Mouse (Mus musculus): ENCODE measurements around the gene Dlg2. TPM values are rescaled to one million over a fixed set of nuclear protein-coding genes. Genes with fewer than 3 reads are reported as not detected.

Gene Dlg2
- polyA plus RNA-seq, 1 experiment: 38.6 TPM

DNA sequence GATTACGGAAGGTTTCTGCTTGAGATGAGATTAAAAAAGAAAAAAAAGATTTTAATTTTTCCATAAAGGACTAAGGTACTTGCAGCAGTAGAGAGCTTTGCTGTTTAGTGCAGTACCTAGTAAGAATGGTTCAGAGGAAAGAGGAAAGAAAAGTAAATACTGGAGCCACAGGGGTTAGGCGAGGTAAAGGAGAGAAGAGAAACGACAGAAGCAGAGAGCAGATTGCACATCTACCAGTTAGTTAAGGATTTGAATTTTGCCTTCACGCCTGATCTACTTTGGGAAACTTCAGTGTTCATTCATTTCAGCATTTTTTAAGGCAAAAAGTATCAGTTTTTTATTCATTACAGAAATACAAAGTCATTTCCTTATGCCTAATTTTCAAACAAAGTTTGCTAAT is 655.7 kb downstream of the Dlg2 start:
- no peak for DNase-seq (ENCODE audit: low read depth)
- no peak for TF ChIP-seq POLR2A (IDR thresholded peaks at IDR 0.05; ENCODE audit: borderline replicate concordance, extremely low read depth, insufficient read depth, insufficient read length, poor library complexity, severe bottlenecking)
- TF ChIP-seq CTCF (IDR thresholded peaks at IDR 0.05; ENCODE audit: borderline replicate concordance, extremely low read depth, insufficient read depth, insufficient read length): no peak

DNA sequence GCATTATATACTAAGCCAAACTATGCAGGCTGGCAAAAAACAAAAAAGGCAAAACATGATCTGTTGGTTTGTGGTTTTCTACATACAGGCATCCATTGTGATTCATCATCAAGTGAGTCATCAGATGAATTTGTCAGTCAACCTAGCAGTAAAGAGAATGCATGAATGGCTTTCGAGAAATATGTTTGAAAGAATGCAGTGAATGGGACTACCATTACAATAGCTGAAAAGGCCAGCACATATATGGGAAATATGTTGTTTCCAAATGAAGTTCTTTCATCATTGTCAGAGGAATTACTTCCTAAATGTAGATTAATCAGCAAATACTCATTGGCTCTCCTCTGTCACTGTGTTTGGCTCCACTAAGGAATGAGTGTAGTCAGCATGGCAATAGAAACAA is 677.6 kb downstream of the Dlg2 start:
- no peak for DNase-seq (ENCODE audit: low read depth)
- TF ChIP-seq CTCF (IDR thresholded peaks at IDR 0.05; ENCODE audit: borderline replicate concordance, extremely low read depth, insufficient read depth, insufficient read length): no peak
- no peak for TF ChIP-seq POLR2A (IDR thresholded peaks at IDR 0.05; ENCODE audit: borderline replicate concordance, extremely low read depth, insufficient read depth, insufficient read length, poor library complexity, severe bottlenecking)

DNA sequence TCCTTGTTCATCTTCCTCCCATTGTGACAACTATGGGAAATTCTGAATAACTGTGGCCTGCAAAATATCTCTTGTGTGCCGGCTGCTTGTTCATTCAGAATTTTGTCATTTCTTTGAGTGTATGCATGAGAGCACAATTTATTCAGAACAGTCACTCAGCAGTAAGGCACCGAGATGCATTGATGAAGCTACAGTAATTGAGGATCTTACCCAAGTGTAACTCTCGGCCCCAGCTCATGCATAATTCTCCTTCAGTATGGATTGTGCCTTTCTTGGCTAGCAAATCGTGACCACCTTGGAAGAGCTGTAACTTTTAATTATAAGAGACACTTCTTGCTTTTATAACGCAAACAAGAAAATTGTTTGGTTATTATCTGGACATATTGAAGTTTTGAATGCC is 682.7 kb downstream of the Dlg2 start:
- DNase-seq (ENCODE audit: low read depth): peak; percentile 49
- no peak for TF ChIP-seq CTCF (IDR thresholded peaks at IDR 0.05; ENCODE audit: borderline replicate concordance, extremely low read depth, insufficient read depth, insufficient read length)
- no peak for TF ChIP-seq POLR2A (IDR thresholded peaks at IDR 0.05; ENCODE audit: borderline replicate concordance, extremely low read depth, insufficient read depth, insufficient read length, poor library complexity, severe bottlenecking)

DNA sequence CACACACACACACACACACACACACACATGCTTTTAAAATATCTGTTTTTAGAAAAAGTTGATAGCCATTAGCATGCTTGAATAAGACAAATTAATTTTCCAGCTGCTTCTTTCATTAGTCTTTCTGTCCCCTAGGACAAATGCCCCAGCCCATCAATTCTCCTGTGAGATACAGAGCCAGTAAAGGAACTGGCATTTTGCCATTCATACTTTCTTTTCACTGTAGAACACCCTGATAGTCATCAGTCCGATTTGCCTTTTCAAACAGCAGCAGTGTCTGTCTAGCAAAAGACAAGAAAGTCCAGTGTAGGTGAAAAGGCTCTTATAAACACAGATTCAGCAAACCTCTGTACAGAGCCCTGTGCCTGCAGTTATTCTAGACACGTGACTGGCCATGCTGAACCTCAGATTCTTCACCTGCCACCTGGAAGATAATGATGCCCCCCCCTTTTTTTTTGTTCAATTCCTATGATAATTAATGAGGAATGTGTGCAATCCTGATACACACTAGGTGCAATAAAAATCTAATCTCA is 685.2 kb downstream of the Dlg2 start:
- TF ChIP-seq POLR2A (IDR thresholded peaks at IDR 0.05; ENCODE audit: borderline replicate concordance, extremely low read depth, insufficient read depth, insufficient read length, poor library complexity, severe bottlenecking) (no peak), CTCF (IDR thresholded peaks at IDR 0.05; ENCODE audit: borderline replicate concordance, extremely low read depth, insufficient read depth, insufficient read length) (no peak)
- peak; percentile 27 for DNase-seq (ENCODE audit: low read depth)

DNA sequence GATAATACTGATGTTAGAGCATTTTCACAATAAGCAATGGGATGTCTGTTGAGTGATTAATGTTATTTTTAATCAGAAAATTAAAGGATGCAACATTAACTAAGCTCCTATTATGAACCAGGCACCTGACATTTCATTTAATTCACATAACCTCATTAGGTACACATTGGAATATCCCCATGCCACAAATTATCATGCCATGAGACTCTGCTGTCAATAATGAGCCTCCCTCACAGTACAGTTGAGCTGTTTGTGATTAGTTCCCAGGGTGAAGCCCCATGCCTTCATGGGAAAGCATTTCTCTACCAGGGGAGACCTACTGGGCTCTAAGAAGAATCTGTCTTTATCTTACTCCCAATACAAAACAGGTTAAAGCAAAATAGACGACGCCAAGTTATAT is 697.1 kb downstream of the Dlg2 start:
- DNase-seq (ENCODE audit: low read depth): no peak
- TF ChIP-seq POLR2A (IDR thresholded peaks at IDR 0.05; ENCODE audit: borderline replicate concordance, extremely low read depth, insufficient read depth, insufficient read length, poor library complexity, severe bottlenecking) (no peak), CTCF (IDR thresholded peaks at IDR 0.05; ENCODE audit: borderline replicate concordance, extremely low read depth, insufficient read depth, insufficient read length) (no peak)

DNA sequence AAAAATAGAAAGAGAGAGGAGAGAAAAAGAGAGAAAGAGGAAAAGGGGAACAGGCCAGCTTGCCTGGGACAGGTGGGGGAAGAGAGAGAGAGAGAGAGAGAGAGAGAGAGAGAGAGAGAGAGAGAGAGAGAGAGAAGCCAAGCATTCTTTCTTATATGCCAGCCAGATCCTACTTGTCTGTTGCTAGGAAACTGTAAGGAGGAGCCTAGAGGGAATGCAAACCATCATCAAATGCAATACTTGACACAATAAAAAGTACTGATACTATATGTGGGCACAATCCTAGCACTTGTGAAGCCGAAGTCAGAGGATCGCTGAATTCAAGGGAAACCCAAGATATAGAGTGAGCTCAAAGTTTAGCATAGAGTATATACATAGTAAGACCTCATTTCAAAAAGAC is 711.7 kb downstream of the Dlg2 start:
- no peak for TF ChIP-seq POLR2A (IDR thresholded peaks at IDR 0.05; ENCODE audit: borderline replicate concordance, extremely low read depth, insufficient read depth, insufficient read length, poor library complexity, severe bottlenecking)
- TF ChIP-seq CTCF (IDR thresholded peaks at IDR 0.05; ENCODE audit: borderline replicate concordance, extremely low read depth, insufficient read depth, insufficient read length): no peak
- DNase-seq (ENCODE audit: low read depth): peak; percentile 46

DNA sequence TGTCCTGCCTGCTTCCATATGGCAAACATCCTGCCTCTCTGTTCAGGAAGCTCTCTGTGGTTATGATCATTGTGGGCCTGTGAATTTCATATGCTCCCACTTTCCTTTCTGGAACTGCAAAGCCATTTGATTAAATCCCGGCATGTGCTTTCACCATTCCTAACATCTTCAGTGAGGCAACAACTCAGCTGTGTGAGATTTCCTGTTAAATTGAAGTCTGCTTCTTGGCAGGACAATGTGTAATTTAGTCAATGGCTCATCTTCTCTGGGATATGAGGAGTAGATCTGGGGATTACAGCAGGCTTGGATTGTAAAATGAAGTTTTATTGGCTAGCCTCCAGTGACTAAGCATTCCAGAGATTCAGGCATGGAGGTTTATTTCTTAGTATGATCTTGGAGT is 722.9 kb downstream of the Dlg2 start:
- TF ChIP-seq CTCF (IDR thresholded peaks at IDR 0.05; ENCODE audit: borderline replicate concordance, extremely low read depth, insufficient read depth, insufficient read length) (no peak), POLR2A (IDR thresholded peaks at IDR 0.05; ENCODE audit: borderline replicate concordance, extremely low read depth, insufficient read depth, insufficient read length, poor library complexity, severe bottlenecking) (no peak)
- no peak for DNase-seq (ENCODE audit: low read depth)

DNA sequence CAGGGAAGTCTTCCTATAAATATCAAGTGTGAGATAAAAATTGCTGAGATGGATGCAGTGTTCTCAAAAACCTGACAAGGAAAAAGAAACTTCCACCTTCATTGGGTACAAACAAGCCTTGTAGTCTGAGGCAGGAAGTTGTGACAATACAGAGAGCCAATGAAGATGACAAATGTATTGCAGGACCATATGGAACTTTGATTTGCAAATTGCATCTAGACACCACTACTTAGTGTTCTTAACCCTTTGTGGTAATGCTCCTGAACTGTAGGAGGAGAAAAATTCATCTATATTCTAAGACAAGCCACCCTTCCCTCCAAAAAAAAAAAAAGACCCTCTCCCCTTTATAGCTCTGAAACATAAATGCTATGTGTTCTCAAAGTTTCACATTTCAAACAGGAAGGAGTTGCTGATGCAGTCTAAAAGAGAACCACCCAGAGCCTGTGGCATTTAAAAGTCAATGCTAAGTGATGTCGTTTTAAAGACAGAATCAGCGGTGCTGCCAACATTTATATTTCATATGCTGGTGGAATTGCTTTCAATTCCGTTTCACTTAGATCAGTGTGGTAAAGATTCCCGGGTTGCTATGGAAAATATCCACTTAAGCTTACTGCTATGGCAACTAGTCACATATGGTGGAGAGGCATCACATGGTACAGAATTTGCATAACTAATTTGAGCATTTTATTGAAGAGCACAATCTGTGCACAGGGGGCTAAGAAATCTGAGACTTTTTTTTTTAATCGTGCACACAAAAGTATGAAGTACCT is 731.8 kb downstream of the Dlg2 start:
- TF ChIP-seq POLR2A (IDR thresholded peaks at IDR 0.05; ENCODE audit: borderline replicate concordance, extremely low read depth, insufficient read depth, insufficient read length, poor library complexity, severe bottlenecking) (no peak), CTCF (IDR thresholded peaks at IDR 0.05; ENCODE audit: borderline replicate concordance, extremely low read depth, insufficient read depth, insufficient read length) (no peak)
- peak; percentile 91 for DNase-seq (ENCODE audit: low read depth)

DNA sequence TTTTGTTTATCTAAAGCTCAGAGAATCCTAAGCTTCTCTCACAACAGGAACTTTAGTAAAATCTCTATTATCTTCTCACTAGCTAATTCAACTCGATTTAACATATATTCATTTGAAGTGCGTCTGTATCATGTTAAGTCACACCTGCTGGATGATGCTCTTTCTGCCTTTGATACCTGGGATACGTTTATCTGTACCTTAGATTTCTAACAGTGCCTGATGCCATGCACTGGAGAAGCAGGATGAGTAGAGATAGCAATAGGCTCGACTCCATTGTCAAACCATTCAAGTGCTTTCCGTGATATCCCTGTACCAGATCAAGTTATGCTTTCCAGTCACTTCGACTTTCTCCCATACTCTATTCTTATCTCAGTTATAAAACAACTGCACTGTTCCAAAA is 732.5 kb downstream of the Dlg2 start:
- TF ChIP-seq CTCF (IDR thresholded peaks at IDR 0.05; ENCODE audit: borderline replicate concordance, extremely low read depth, insufficient read depth, insufficient read length): no peak
- TF ChIP-seq POLR2A (IDR thresholded peaks at IDR 0.05; ENCODE audit: borderline replicate concordance, extremely low read depth, insufficient read depth, insufficient read length, poor library complexity, severe bottlenecking): no peak

DNA sequence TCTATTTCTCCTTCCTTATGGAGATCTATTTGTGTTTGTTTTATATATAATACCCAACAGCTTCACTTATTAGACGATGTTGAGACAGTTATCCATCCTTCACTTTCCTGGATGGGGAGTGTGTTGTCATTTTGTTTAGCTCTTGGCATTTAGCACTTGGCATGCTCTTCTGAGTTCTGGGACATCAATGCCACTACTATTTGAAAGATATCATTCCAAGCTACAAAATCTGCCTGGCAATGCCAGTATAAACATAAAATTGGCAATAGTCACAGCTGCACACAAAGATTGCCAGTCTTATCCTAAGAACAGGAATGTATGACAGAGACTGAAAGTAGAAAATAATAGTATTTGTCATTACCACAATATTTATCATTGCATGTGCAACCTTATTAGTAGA is 735.8 kb downstream of the Dlg2 start:
- DNase-seq (ENCODE audit: low read depth): peak; percentile 72
- no peak for TF ChIP-seq POLR2A (IDR thresholded peaks at IDR 0.05; ENCODE audit: borderline replicate concordance, extremely low read depth, insufficient read depth, insufficient read length, poor library complexity, severe bottlenecking)
- TF ChIP-seq CTCF (IDR thresholded peaks at IDR 0.05; ENCODE audit: borderline replicate concordance, extremely low read depth, insufficient read depth, insufficient read length): no peak

More for the DNA sequence above, 732.5 kb downstream of the Dlg2 start:
- DNase-seq (ENCODE audit: low read depth): no peak

DNA sequence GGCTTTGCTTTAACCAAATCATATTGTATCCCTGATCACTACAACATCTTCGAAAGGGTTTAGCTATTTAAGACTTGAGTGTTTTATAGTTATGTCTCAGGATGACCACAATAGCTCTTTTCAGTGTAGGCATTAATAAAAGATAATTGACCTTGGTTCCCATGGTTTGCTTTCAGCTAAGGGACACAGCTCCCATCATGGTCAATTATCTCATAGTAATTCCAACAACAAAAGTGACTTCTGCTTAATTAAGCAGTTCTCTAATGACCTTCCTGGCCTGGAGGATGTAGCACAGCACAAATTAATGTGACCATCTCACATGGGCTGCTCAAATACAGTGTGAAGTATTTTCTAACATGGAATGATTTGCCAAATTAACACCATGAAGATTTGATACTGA is 738.4 kb downstream of the Dlg2 start:
- no peak for DNase-seq (ENCODE audit: low read depth)
- TF ChIP-seq POLR2A (IDR thresholded peaks at IDR 0.05; ENCODE audit: borderline replicate concordance, extremely low read depth, insufficient read depth, insufficient read length, poor library complexity, severe bottlenecking) (no peak), CTCF (IDR thresholded peaks at IDR 0.05; ENCODE audit: borderline replicate concordance, extremely low read depth, insufficient read depth, insufficient read length) (no peak)

All from brain, embryonic 14.5 days (tissue).